8 mouse cellular contexts compared by ENCODE assay signal in the genomic region with DNA sequence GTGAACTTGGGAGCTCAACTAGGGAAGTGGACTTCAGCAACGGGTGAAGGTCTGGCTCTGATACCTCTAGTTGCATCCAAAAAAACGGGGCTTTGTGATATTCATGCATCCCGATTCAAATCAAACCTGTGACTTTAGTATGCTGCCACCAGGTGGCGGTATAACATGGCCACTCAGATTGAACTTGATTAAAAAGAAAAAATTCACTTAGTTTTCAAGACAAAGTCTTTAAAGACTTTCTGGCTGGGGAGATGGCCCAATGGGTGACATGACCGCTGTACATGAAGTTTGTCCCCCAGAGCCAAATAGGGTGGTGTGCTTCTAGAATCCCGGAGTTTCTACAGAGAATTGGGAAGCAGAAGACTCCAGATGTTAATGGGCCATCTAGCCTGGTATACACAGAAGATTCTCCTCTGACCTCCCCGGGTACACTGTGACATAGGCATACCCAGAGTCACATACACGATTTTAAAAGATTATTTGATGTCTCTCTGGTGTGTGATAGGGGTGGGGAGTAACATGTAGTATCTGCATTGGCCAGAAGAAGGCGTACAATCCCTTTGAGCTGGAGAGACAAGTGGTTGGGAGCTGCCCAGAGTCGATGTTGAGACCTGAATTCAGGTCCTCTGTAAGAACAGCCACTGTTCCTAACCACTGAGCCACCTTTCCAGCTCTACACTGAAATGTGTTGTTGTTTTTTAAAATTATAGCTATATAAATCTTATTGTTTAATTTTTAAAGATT. TPM values are rescaled to one million over a fixed set of nuclear protein-coding genes. Genes with fewer than 3 reads are reported as not detected.
DNase-seq lines count a peak whose midpoint lies in the region; ATAC-seq and TF ChIP-seq lines count a peak whose summit lies in the region.

No protein-coding gene starts in this region.

- no peak overlapping the region for H3K4me3 ChIP-seq in forebrain, embryonic 14.5 days (ENCODE audit: low read depth, low read length)
- no peak overlapping the region for H3K4me3 ChIP-seq in forebrain, embryonic 15.5 days
- H3K4me3 ChIP-seq in midbrain, embryonic 10.5 days: no peak overlapping the region
- H3K4me3 ChIP-seq in midbrain, embryonic 15.5 days: no peak overlapping the region
- H3K4me3 ChIP-seq in embryonic facial prominence, embryonic 14.5 days (ENCODE audit: low read depth, low read length): no peak overlapping the region
- H3K4me3 ChIP-seq in liver, postnatal 0 days (ENCODE audit: low read depth, low read length): no peak overlapping the region

- no peak overlapping the region for H3K4me2 ChIP-seq in forebrain, embryonic 14.5 days (ENCODE audit: low read length)
- no peak overlapping the region for H3K4me2 ChIP-seq in forebrain, embryonic 15.5 days (replicated peaks)
- H3K4me2 ChIP-seq in midbrain, embryonic 15.5 days: no peak overlapping the region
- no peak overlapping the region for H3K4me2 ChIP-seq in embryonic facial prominence, embryonic 14.5 days (ENCODE audit: low read depth, low read length)
- H3K4me2 ChIP-seq in liver, postnatal 0 days (ENCODE audit: low read depth, low read length): no peak overlapping the region

- peak; percentile 84 for TF ChIP-seq CTCF in liver, postnatal 0 days (IDR thresholded peaks at IDR 0.05; ENCODE audit: low read depth)

- WGBS in forebrain, embryonic 14.5 days: 50% methylated on average over 10 of the region's 10 CpGs
- 44% methylated on average over 10 of the region's 10 CpGs for WGBS in forebrain, embryonic 15.5 days
- WGBS in midbrain, embryonic 10.5 days: 55% methylated on average over 10 of the region's 10 CpGs
- WGBS in midbrain, embryonic 15.5 days: 48% methylated on average over 10 of the region's 10 CpGs
- WGBS in embryonic facial prominence, embryonic 14.5 days: 45% methylated on average over 10 of the region's 10 CpGs
- WGBS in liver, postnatal 0 days (ENCODE audit: insufficient replicate concordance): 40% methylated on average over 10 of the region's 10 CpGs

- no peak for ATAC-seq in forebrain, embryonic 14.5 days
- ATAC-seq in forebrain, embryonic 15.5 days (replicated peaks): no peak
- no peak for ATAC-seq in midbrain, embryonic 15.5 days (replicated peaks)
- no peak for ATAC-seq in embryonic facial prominence, embryonic 14.5 days (ENCODE audit: low read depth)
- ATAC-seq in liver, postnatal 0 days: no peak

- H3K4me1 ChIP-seq in forebrain, embryonic 14.5 days (ENCODE audit: control insufficient read depth, insufficient read depth, low read length): no peaks in the 10 kb centered on the region
- H3K4me1 ChIP-seq in forebrain, embryonic 15.5 days: no peaks in the 10 kb centered on the region
- peaks cover 18% of the 10 kb centered on the region for H3K4me1 ChIP-seq in midbrain, embryonic 10.5 days
- no peaks in the 10 kb centered on the region for H3K4me1 ChIP-seq in midbrain, embryonic 15.5 days
- no peaks in the 10 kb centered on the region for H3K4me1 ChIP-seq in embryonic facial prominence, embryonic 14.5 days (ENCODE audit: control insufficient read depth, insufficient read depth, low read length)
- H3K4me1 ChIP-seq in liver, postnatal 0 days (ENCODE audit: insufficient read depth): peaks cover 10% of the 10 kb centered on the region

- no peak overlapping the region for H3K27ac ChIP-seq in forebrain, embryonic 14.5 days (ENCODE audit: low read depth, low read length)
- no peak overlapping the region for H3K27ac ChIP-seq in forebrain, embryonic 15.5 days (replicated peaks)
- H3K27ac ChIP-seq in midbrain, embryonic 10.5 days (replicated peaks): no peak overlapping the region
- no peak overlapping the region for H3K27ac ChIP-seq in midbrain, embryonic 15.5 days
- H3K27ac ChIP-seq in embryonic facial prominence, embryonic 14.5 days (replicated peaks; ENCODE audit: low read depth, low read length): no peak overlapping the region
- no peak overlapping the region for H3K27ac ChIP-seq in liver, postnatal 0 days (ENCODE audit: low read depth)

- no peaks in the 10 kb centered on the region for H3K9me3 ChIP-seq in forebrain, embryonic 14.5 days (replicated peaks; ENCODE audit: control insufficient read depth, low read length)
- no peaks in the 10 kb centered on the region for H3K9me3 ChIP-seq in forebrain, embryonic 15.5 days
- no peaks in the 10 kb centered on the region for H3K9me3 ChIP-seq in midbrain, embryonic 10.5 days (replicated peaks)
- H3K9me3 ChIP-seq in midbrain, embryonic 15.5 days: no peaks in the 10 kb centered on the region
- H3K9me3 ChIP-seq in embryonic facial prominence, embryonic 14.5 days (ENCODE audit: control insufficient read depth, low read length): no peaks in the 10 kb centered on the region
- no peaks in the 10 kb centered on the region for H3K9me3 ChIP-seq in liver, postnatal 0 days (ENCODE audit: low read length)

- no peaks in the 10 kb centered on the region for H3K27me3 ChIP-seq in forebrain, embryonic 14.5 days (replicated peaks; ENCODE audit: control insufficient read depth, insufficient read depth, low read length)
- H3K27me3 ChIP-seq in forebrain, embryonic 15.5 days: no peaks in the 10 kb centered on the region
- H3K27me3 ChIP-seq in midbrain, embryonic 10.5 days (ENCODE audit: low read depth, poor library complexity, severe bottlenecking): no peaks in the 10 kb centered on the region
- H3K27me3 ChIP-seq in midbrain, embryonic 15.5 days (replicated peaks): no peaks in the 10 kb centered on the region
- no peaks in the 10 kb centered on the region for H3K27me3 ChIP-seq in embryonic facial prominence, embryonic 14.5 days (replicated peaks; ENCODE audit: control insufficient read depth, insufficient read depth, low read length)
- H3K27me3 ChIP-seq in liver, postnatal 0 days (ENCODE audit: insufficient read depth, low read length): no peaks in the 10 kb centered on the region
- no peaks in the 10 kb centered on the region for H3K27me3 ChIP-seq in splenic B cell, adult 2 months (ENCODE audit: control insufficient read depth, insufficient read depth, low read length, poor library complexity, severe bottlenecking)

- DNase-seq in forebrain, embryonic 14.5 days (ENCODE audit: low spot score): peak; percentile 81
- DNase-seq in midbrain, embryonic 10.5 days (ENCODE audit: low spot score): peak; percentile 47
- peak; percentile 45 for DNase-seq in adrenal gland, adult 2 months
- peak; percentile 71 for DNase-seq in embryonic facial prominence, embryonic 14.5 days (ENCODE audit: low spot score)
- DNase-seq in liver, postnatal 0 days: peak; percentile 69
- peak; percentile 80 for DNase-seq in splenic B cell, adult 2 months (ENCODE audit: low read depth, low spot score)

- H3K36me3 ChIP-seq in forebrain, embryonic 14.5 days (ENCODE audit: control insufficient read depth, insufficient read depth, low read length): no peaks in the 10 kb centered on the region
- no peaks in the 10 kb centered on the region for H3K36me3 ChIP-seq in forebrain, embryonic 15.5 days
- H3K36me3 ChIP-seq in midbrain, embryonic 10.5 days: no peaks in the 10 kb centered on the region
- no peaks in the 10 kb centered on the region for H3K36me3 ChIP-seq in midbrain, embryonic 15.5 days (replicated peaks)
- no peaks in the 10 kb centered on the region for H3K36me3 ChIP-seq in embryonic facial prominence, embryonic 14.5 days (ENCODE audit: control insufficient read depth, insufficient read depth, low read length)
- H3K36me3 ChIP-seq in liver, postnatal 0 days (replicated peaks; ENCODE audit: insufficient read depth, low read length): no peaks in the 10 kb centered on the region
- H3K36me3 ChIP-seq in splenic B cell, adult 2 months (ENCODE audit: control insufficient read depth, insufficient read depth, low read length, poor library complexity, severe bottlenecking): no peaks in the 10 kb centered on the region

- no peak overlapping the region for H3K9ac ChIP-seq in forebrain, embryonic 14.5 days (ENCODE audit: low read length)
- H3K9ac ChIP-seq in forebrain, embryonic 15.5 days (replicated peaks): no peak overlapping the region
- H3K9ac ChIP-seq in midbrain, embryonic 15.5 days: no peak overlapping the region
- no peak overlapping the region for H3K9ac ChIP-seq in embryonic facial prominence, embryonic 14.5 days (ENCODE audit: low read depth, low read length)
- H3K9ac ChIP-seq in liver, postnatal 0 days (replicated peaks): no peak overlapping the region

- no peak for TF ChIP-seq EP300 in liver, postnatal 0 days (IDR thresholded peaks at IDR 0.05; ENCODE audit: low read depth)

RNA-seq across cellular contexts. Expression of a gene that starts 25.6 kb away (rescaled TPM):
- polyA plus RNA-seq in forebrain, embryonic 14.5 days (2014; fragmentation: Nextera tagmentation; extraction: Ambion mirVana): 1.6 and 1.7 TPM in 2 replicates
- 1.9 and 2.8 TPM in 2 replicates for polyA plus RNA-seq in forebrain, embryonic 15.5 days (2015; fragmentation: Nextera tagmentation; extraction: Ambion mirVana)
- polyA plus RNA-seq in midbrain, embryonic 10.5 days (2016; fragmentation: Nextera tagmentation; extraction: Ambion mirVana): 8.6 and 9.3 TPM in 2 replicates
- 2.7 and 3.0 TPM in 2 replicates for polyA plus RNA-seq in midbrain, embryonic 15.5 days (2015; fragmentation: Nextera tagmentation; extraction: Ambion mirVana)
- total RNA-seq in adrenal gland, adult 2 months (2021): 10 to 100 TPM; 42.1 to 49.3 TPM
- polyA plus RNA-seq in adrenal gland, adult 2 months (2012; rRNA removed): 23.0 and 28.1 TPM in 2 replicates
- polyA plus RNA-seq in embryonic facial prominence, embryonic 14.5 days (2014; fragmentation: Nextera tagmentation; extraction: Ambion mirVana): 22.5 and 22.9 TPM in 2 replicates
- 14.8 and 15.4 TPM in 2 replicates for polyA plus RNA-seq in liver, postnatal 0 days (2015; fragmentation: Nextera tagmentation; extraction: Ambion mirVana)

RNA-seq across cellular contexts. Expression of a gene that starts 59.8 kb away (rescaled TPM):
- polyA plus RNA-seq in forebrain, embryonic 14.5 days (2014; fragmentation: Nextera tagmentation; extraction: Ambion mirVana): 81.9 and 92.5 TPM in 2 replicates
- 111 and 112 TPM in 2 replicates for polyA plus RNA-seq in forebrain, embryonic 15.5 days (2015; fragmentation: Nextera tagmentation; extraction: Ambion mirVana)
- polyA plus RNA-seq in midbrain, embryonic 10.5 days (2016; fragmentation: Nextera tagmentation; extraction: Ambion mirVana): 36.8 and 41.3 TPM in 2 replicates
- 97.2 and 106 TPM in 2 replicates for polyA plus RNA-seq in midbrain, embryonic 15.5 days (2015; fragmentation: Nextera tagmentation; extraction: Ambion mirVana)
- 10 to 100 TPM; 35.6 to 37.1 TPM for total RNA-seq in adrenal gland, adult 2 months (2021)
- 14.2 and 15.6 TPM in 2 replicates for polyA plus RNA-seq in adrenal gland, adult 2 months (2012; rRNA removed)
- 37.1 and 41.1 TPM in 2 replicates for polyA plus RNA-seq in embryonic facial prominence, embryonic 14.5 days (2014; fragmentation: Nextera tagmentation; extraction: Ambion mirVana)
- 13.6 and 14.6 TPM in 2 replicates for polyA plus RNA-seq in liver, postnatal 0 days (2015; fragmentation: Nextera tagmentation; extraction: Ambion mirVana)
